Mouse (Mus musculus) left cerebral cortex, postnatal 25 days (tissue): Measurements from ENCODE around the gene Hist2h2ab. TPM values are rescaled to one million over a fixed set of nuclear protein-coding genes. Genes with fewer than 3 reads are reported as not detected.
A peak's percentile ranks its signal among the peaks of the same experiment; 100 is the strongest.
"Not testable (repeated sequence)": the region's sequence is repeated elsewhere in the genome, so short reads cannot be mapped to it uniquely, and the experiment has no call there.

ENCODE experiments used
- DNase-seq, 2 experiments: peaks; one replicate each; pipeline ENCODE4 v3.0.0; 2022; ENCODE audit warnings: low spot score in 2 of 2, mixed read lengths in 1 of 2
- intact Hi-C: fragments of 180-260 bp; cut with DNase I; formaldehyde crosslinking; loops from one replicate; pipeline ENCODE4 v1.15.1; 2025
- total RNA-seq, 2 experiments: library from RNA; stranded (reverse); gene quantifications; 2 replicates each; pipeline ENCODE4 v1.2.3; 2021

Hist2h2ab gene
- 1 to 10 TPM; 4.8 to 8.9 TPM for total RNA-seq

- peak; percentile 82 to 95 for DNase-seq
- intact Hi-C loops: loop anchor here (2.0 to 5.0 kb wide), 2 partner anchors 43 to 147 kb away; partner anchors contain the start of gene Hist2h4
Measured at GRCm38 (mm10) chr3:96219661-96220130, at the start of gene Hist2h2ab, which contains the start of gene Bola1. Gene Hist2h2ab, plus strand, starts transcription at chr3:96219865. Gene Bola1, minus strand, starts transcription at chr3:96219709.

- intact Hi-C loops: no loop called here
- DNase-seq: no peak
Measured at GRCm38 (mm10) chr3:96170276-96170675, 49.4 kb upstream of the Hist2h2ab start.

DNA sequence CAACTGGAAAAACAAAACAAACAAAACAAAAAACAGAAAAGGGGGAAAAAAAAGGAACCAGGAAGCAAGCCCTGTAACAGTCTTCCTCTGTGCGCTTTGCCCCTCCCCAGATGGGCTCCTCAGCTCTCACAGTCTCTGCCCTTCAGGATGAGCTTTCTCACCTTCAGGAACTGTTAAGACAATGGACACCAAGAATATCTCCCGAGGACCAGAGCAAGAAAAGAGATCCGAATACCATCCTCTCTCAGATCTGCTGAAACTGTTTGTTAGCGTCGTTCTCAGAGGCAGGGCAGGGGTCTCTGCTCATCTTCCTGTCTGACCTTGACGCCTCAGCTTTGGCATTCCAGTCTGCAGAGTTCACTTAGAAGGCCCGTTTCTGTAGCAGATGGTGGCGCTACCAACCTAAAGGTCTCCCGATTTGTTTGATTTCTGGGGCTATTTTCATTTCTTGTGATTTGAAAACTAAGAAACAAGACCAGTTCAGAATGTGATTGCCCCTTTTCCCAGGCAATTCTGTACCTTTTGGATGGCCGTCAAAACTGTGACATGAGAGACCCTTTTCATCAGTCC lies 48.6 kb upstream of the Hist2h2ab start:
- intact Hi-C loops: no loop called here
- DNase-seq: no peak

DNA sequence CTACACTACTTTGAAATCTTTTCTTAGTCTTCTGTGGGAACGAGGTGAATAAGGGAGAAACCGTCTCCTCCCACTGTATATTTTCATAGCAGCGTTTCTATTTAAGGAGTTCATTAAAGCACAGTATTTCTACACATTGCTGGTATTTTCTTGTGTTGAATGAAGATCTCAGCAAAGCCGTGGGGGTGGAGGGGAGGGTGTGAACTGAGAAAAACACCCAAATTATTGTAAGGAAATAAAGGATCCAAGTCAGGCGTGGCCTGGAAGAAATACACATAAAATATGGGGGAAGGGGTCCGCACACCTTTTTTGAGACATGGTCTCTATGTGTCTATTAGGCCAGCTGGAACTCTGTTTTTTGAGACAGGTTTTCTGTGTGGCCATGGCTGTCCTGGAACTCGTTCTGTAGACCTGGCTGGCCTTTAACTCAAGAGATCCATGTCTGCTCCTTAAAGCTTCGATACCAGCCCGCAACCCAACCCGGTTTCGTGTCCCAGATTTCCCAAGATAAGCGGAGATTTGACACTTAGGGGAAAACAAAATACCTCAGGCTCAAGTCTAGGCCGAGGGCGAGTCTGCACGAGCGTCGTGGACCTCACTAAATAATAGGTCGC lies 48.0 kb upstream of the Hist2h2ab start:
- peak in 1 of 2 experiments; percentile 78 for DNase-seq
- intact Hi-C loops: loop anchor here (2.0 kb wide), 1 partner anchor 67 kb away; the partner anchor contains the start of gene Otud7b

- intact Hi-C loops: loop anchor here (2.0 kb wide), 1 partner anchor 68 kb away; the partner anchor contains the start of gene Otud7b
- peak; percentile 87 to 91 for DNase-seq
Measured at GRCm38 (mm10) chr3:96172197-96173178, 47.2 kb upstream of the Hist2h2ab start, which contains the start of gene Sf3b4. Gene Sf3b4, plus strand, starts transcription at chr3:96172332.

GRCm38 (mm10) chr3:96173185-96173584 lies 46.5 kb upstream of the Hist2h2ab start:
- intact Hi-C loops: loop anchor here (2.0 kb wide), 1 partner anchor 68 kb away; the partner anchor contains the start of gene Otud7b
- DNase-seq: no peak

DNA sequence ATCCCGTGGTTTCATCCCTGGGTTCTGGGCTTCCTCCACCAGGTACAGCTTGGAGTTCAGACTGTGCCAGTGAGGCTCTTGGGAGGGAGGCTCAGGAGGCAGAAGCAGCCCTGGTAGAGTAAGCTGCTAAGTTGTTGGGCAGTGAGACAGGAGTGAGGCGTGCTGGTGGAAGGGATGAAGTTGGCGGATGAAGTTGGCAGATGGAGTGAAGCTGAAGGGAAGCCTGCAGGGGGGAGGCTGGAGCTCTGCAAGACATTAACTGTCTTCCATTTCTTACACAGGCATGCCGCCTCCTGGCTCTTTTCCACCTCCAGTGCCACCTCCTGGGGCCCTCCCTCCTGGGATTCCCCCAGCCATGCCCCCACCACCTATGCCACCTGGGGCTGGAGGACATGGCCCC lies 45.6 kb upstream of the Hist2h2ab start:
- intact Hi-C loops, DNase-seq: not testable (repeated sequence)

- DNase-seq: no peak
- intact Hi-C loops: no loop called here
Measured at GRCm38 (mm10) chr3:96175251-96175650, 44.4 kb upstream of the Hist2h2ab start.

GRCm38 (mm10) chr3:96178427-96178826 lies 41.2 kb upstream of the Hist2h2ab start:
- no peak for DNase-seq
- intact Hi-C loops: no loop called here

DNA sequence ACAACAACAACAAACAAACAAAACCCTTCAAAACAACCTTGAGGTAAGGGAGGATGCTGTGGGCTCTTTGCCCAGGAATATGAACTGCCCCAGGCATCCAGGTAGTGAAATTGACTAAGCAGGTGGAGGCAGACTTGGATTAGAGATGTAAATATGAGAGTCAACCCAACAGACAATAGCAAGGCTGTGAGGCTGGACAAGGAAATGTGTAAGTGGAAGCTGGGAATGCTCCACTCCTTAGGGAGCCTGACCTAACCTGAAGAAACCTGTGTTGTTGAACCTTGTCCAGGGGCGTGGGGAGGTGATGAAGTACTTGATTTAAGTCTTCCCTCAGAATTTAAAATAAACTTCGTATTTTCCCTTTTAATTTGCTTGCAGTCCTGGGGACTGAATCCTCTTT lies 40.8 kb upstream of the Hist2h2ab start:
- DNase-seq: no peak
- intact Hi-C loops: no loop called here

GRCm38 (mm10) chr3:96179531-96179930 lies 40.1 kb upstream of the Hist2h2ab start:
- intact Hi-C loops: no loop called here
- DNase-seq: peak in 1 of 2 experiments; percentile 47

GRCm38 (mm10) chr3:96180727-96181477 lies 38.8 kb upstream of the Hist2h2ab start, which contains the start of gene Sv2a:
Gene Sv2a, plus strand, starts transcription at chr3:96181151.
- peak; percentile 73 to 79 for DNase-seq
- intact Hi-C loops: no loop called here

- intact Hi-C loops: no loop called here
- peak in 1 of 2 experiments; percentile 69 for DNase-seq
Measured at GRCm38 (mm10) chr3:96181510-96182381, 37.9 kb upstream of the Hist2h2ab start.

GRCm38 (mm10) chr3:96182382-96182776 lies 37.3 kb upstream of the Hist2h2ab start:
- intact Hi-C loops: no loop called here
- peak in 1 of 2 experiments; percentile 81 for DNase-seq

GRCm38 (mm10) chr3:96192977-96193376 lies 26.7 kb upstream of the Hist2h2ab start:
- intact Hi-C loops: no loop called here
- DNase-seq: no peak

DNA sequence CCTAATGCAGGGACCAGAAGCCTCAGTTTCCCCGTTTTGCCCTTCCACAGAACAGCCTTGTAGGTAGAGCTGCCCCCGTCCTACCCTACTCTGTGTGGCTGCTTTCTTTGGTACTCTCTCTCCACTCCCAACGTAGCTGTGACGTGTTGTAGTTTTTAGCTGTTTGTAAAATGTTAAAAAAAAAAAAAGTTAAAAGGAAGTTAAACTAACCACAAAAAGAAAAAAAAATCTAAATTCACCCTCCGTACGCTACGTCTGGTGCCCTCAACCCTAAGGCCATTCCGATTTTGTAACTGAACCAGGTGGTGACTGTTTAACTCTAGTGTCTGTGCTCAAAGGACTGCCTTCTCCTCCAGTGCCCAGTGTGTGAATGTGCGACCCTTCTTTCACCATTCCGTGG lies 24.7 kb upstream of the Hist2h2ab start:
- intact Hi-C loops: no loop called here
- DNase-seq: no peak

DNA sequence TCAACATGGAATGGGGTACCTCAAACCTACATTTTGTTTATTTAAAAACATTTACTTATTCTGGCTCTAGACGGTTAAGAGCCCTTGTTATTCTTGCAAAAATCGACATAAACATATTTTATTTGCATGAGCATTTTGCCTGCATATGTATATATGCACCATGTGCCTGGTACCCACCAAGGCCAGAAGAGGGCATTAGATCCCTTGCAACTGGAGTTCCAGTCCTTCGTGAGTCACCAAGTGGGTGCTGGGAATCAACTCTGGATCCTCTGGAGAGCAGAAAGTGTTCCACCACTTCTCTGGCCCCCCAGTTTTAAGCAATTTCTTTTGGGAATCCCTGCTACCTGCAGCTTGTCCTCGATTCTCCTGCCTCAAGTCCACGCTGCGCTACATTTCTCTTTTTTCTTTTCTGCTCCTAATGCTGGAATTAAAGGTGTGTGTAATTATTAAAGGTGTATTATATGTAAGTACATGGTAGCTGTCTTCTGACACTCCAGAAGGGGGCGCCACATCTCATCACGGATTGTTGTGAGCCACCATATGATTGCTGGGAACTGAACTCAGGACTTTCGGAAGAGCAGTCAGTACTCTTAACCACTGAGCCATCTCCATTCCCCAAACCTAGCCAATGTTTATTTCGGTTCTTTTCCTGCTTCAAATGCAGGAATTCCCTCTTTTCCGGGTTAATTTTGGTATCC lies 23.9 kb upstream of the Hist2h2ab start:
- DNase-seq: no peak
- intact Hi-C loops: no loop called here
